Mouse (Mus musculus) left cerebral cortex, adult 2 months (tissue): ENCODE results near the gene Tmem54. TPM values are rescaled to one million over a fixed set of nuclear protein-coding genes. Genes with fewer than 3 reads are reported as not detected.

Experiments used
- DNase-seq, 2 experiments: peaks; one replicate each; pipeline ENCODE4 v3.0.0; 2021 to 2022; ENCODE audit warnings: low spot score in 2 of 2, mixed read lengths in 1 of 2; ENCODE audit errors: extremely low spot score in 1 of 2
- H3K27ac ChIP-seq: fragments of 200-600 bp; 2 replicates; pipeline ENCODE4 v1.8.1; 2022
- H3K4me3 ChIP-seq: fragments of 200-600 bp; 2 replicates; pipeline ENCODE4 v1.8.1; 2022
- CTCF ChIP-seq: fragments of 200-600 bp; IDR thresholded peaks from 2 replicates; pipeline ENCODE4 v1.8.1; 2022; ENCODE audit warnings: antibody characterized with exemption, mild to moderate bottlenecking, moderate library complexity
- intact Hi-C: fragments of 180-260 bp; cut with DNase I; formaldehyde crosslinking; loops from one replicate; pipeline ENCODE4 v1.15.1; 2025
- total RNA-seq, 2 experiments: library from RNA; stranded (reverse); gene quantifications; 2 replicates each; pipeline ENCODE4 v1.2.3; 2021

Gene Tmem54
- total RNA-seq, 2 experiments from 2014 or later = not detected

DNA sequence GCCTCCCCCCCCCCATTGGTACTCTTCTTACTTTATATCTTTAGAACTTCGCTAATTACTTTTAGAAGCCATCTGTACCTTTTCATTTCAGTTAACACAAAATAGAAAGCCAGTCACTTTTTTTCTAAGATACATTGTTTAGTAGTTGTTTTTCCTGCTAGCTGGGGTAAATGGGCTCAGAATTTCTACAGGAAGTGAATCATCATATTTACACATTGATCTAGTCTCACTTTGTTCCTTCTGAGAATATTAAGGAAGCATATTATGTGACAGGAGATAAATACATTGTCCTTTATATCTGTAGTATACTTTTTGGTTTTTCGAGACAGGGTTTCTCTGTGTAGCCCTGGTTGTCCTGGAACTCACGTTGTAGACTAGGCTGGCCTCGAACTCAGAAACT, 36.5 kb upstream of the Tmem54 start:
- intact Hi-C loops = no loop called here
- TF ChIP-seq CTCF = no peak
- no peak overlapping the region for H3K4me3 ChIP-seq
- H3K27ac ChIP-seq = no peak overlapping the region
- DNase-seq = no peak

DNA sequence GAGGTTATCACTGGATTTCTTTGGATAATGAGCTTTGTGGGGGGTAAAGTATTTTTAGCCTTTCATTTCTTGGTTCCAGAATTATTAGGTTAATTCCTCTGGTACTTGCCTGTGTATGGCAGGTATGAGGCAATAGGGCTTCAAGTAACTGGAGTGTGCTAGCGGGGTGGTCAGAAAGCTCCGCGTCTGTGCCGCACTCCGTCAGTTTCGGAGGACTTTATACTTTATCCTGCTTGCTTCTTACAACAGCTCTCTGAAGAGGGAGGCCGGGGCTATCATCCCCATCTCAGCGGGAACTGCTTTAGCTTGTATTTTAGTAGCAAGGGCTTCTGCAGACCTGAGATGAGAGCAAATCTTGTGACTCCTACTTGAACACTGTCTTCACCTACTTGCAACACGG, 26.2 kb upstream of the Tmem54 start:
- no peak for TF ChIP-seq CTCF
- no peak overlapping the region for H3K4me3 ChIP-seq
- intact Hi-C loops = no loop called here

DNA sequence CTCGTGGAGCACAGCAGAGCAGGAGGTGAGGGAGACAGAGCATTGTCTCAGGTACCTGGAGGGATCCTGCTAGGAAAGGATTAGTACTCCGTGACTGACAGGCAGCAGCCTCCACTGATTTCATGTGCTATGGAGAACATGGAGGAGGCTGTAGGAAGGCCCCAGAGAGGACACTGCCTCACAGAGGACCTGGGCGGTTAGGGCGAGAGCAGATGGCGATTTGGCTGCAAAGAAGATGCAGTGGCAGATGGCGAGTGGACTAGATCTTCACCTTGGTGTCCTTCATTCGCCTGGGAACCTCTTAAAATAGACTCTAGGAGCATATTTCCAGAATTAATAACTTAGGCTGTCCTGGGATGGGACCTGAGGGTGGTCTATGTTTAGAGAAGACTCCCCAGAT, 24.3 kb upstream of the Tmem54 start:
- H3K27ac ChIP-seq = no peak overlapping the region; the same call in 1 of the 2 replicates
- H3K4me3 ChIP-seq = no peak overlapping the region
- no peak for TF ChIP-seq CTCF
- intact Hi-C loops = loop anchor here (5.0 kb wide), 1 partner anchor 174 kb away; no protein-coding TSS in a partner anchor
- no peak for DNase-seq

More for the DNA sequence above, 26.2 kb upstream of the Tmem54 start:
- DNase-seq = no peak
- H3K27ac ChIP-seq = no peak overlapping the region

DNA sequence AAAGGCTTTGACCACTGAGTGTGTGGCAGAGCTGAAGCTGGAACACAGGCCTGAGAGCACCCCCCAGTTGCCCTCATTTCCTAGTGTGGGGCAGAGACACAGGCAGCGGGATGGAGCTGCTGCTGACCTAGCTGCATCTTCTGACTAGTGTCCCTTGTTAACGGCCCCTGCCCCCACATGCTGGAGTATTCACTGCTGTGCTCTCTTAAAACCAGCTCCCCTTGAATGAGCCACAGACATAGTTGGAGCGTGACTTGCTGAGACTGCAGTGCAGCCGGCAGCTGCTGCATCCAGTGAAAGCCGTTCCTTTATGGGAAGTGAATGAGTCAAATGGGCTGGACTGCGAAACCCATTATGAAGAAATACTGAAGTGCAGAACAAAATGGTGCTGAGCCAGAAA, 23.8 kb upstream of the Tmem54 start:
- intact Hi-C loops = loop anchor here (5.0 kb wide), 1 partner anchor 174 kb away; no protein-coding TSS in a partner anchor
- peak in 1 of 2 experiments; percentile 20 for DNase-seq
- TF ChIP-seq CTCF = no peak
- Histone ChIP-seq H3K27ac (no peak overlapping the region; the same call in 1 of the 2 replicates), H3K4me3 (no peak overlapping the region)

DNA sequence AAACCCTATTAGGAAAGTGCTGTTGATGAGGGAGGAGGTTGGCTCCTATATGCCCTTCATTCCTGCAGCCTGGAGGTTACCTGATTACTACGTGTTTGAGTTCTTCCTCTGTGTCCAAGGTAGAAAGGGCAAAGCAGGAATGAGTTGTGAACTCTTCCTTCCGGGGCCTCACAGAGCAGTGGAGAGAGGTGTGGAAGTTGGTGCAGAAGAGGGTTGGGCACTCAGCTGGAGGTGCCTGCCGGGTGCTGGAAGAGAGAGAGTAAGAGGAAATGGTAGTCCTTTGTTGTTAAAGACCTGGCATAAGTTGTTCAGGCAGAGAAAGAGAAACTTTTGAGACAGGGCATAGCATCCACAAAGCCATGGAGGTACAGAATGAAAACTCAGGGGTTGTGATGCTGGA, 23.4 kb upstream of the Tmem54 start:
- TF ChIP-seq CTCF = no peak
- DNase-seq = no peak
- H3K27ac ChIP-seq = no peak overlapping the region; the same call in 1 of the 2 replicates
- H3K4me3 ChIP-seq = no peak overlapping the region
- intact Hi-C loops = loop anchor here (1.0 to 5.0 kb wide), 2 partner anchors 111 to 175 kb away; no protein-coding TSS in a partner anchor

DNA sequence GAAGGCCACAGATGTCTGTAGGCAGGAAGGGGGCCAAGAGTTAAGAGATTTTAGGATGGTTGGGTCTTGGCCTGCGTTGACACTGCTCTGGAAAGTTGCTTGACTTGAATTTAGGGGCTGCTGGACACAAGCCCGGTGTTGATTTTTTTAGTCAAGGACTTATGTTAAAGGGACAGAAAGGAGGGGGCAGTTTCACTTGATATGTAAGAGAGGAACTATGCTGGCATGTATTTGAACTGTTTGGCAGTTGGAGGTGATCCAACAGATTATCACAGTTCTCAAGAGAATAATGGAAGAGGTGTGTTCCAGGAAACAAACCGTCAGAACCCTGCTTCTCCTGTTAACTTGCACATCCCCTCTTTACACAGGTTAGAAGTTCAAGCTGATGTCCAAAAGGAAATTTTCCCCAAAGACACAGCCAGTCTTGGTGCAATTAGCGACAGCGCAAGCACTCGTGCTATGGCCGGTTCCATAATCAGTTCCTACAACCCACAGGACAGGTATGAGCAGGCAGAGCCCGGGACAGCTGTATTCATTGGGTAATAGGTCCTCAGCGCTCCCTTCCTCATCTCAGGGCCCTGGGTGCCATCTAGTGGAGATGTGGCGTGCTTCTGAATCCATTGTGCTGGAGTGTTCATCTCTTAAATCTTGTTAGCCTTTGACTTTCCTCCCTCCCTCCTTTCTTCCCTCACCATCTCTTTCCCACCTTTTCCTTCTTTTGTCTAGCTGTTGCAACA, 22.8 kb upstream of the Tmem54 start:
- TF ChIP-seq CTCF = peak; percentile 79
- intact Hi-C loops = loop anchor here (1.0 to 5.0 kb wide), 2 partner anchors 111 to 175 kb away; no protein-coding TSS in a partner anchor
- peak; percentile 56 to 62 for DNase-seq
- no peak overlapping the region for H3K27ac ChIP-seq
- no peak overlapping the region for H3K4me3 ChIP-seq

DNA sequence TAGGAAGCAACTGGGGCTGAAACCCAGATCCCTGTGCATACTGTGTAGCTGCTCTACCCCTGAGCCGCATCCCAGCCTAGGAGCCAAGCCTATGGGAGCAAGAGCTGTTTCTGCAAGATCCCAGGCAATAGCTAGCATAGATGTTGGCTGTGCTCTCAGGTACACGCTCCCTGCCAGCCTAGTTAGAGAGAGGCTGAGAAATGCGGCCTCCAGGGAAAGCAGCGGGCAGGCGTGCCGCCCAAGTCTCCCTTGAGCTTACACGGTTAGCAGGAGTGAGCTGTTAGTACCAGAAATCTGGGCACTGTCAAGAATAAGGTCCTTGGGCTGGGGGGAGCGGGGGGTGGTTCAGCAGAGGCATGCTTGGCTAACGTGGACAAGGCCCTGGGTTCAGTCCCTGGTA, 20.5 kb upstream of the Tmem54 start:
- intact Hi-C loops = loop anchor here (5.0 kb wide), 1 partner anchor 178 kb away; no protein-coding TSS in a partner anchor
- no peak overlapping the region for H3K4me3 ChIP-seq
- TF ChIP-seq CTCF = no peak

DNA sequence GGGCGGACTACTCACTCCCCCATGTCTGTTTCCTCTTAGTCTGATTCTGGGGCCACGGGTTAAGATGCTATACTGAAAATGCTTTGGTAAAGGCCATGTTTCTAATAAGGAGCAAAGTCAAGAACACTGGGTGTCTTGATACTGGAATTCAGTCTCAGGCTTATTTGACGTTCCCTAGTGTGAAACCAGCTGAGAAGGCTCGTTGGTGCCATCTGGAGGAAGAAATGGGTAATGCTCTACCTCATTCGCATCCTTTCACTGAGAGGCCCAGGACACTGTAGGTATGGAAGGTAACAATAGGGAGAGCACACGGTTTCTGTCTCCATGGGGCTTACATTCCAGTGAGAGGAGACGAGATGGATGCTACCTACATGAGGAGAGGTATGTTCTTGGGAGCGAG, 19.3 kb upstream of the Tmem54 start:
- intact Hi-C loops = loop anchor here (1.0 kb wide), 1 partner anchor 115 kb away; no protein-coding TSS in a partner anchor
- peak; percentile 66 to 69 for DNase-seq
- peak; percentile 89 for TF ChIP-seq CTCF
- Histone ChIP-seq H3K27ac (no peak overlapping the region), H3K4me3 (no peak overlapping the region)

More for the DNA sequence above, 20.5 kb upstream of the Tmem54 start:
- no peak for DNase-seq
- no peak overlapping the region for H3K27ac ChIP-seq

DNA sequence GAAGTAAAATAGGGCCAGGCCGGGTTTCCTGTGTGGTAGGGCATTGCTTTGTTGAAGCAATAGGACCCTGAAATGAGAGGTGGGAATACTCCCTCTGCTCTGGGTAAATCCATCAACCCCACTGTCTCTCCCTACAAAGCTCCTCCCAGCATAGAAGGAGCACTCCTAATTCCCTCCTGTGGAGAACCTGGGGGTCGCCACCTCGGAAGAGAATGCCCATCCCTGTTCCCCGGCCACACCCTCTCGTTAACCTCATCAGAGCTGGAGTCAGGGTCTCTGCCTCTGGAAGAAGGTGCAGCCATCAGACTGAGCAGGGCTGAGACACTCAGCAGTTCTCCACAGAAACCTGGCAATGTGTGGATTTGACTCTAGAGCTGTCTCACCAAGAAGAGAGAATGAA, 17.5 kb upstream of the Tmem54 start:
- TF ChIP-seq CTCF = no peak
- intact Hi-C loops = no loop called here
- Histone ChIP-seq H3K4me3 (no peak overlapping the region), H3K27ac (no peak overlapping the region)
- DNase-seq = no peak

DNA sequence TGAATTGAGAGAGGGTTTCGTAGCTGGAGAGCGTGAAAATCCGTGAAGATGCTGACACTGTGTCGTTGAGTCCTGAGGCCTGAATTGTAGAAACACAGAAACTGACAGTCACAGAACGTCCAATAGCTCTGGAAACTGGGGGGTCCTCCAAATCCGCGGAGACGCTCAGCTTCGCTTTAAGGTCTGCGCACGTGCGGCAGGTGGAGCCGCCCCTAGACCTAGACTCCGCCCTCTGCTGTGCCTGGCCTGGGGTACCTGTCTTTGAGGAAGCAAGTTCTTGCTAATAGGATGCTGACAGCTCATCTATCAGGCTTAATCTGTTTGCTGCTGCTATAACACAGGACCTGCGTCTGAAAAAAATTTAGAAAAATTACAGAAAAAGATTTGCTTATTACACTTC, 10.1 kb upstream of the Tmem54 start:
- Histone ChIP-seq H3K27ac (no peak overlapping the region), H3K4me3 (no peak overlapping the region)
- intact Hi-C loops = no loop called here
- DNase-seq = no peak
- TF ChIP-seq CTCF = no peak

DNA sequence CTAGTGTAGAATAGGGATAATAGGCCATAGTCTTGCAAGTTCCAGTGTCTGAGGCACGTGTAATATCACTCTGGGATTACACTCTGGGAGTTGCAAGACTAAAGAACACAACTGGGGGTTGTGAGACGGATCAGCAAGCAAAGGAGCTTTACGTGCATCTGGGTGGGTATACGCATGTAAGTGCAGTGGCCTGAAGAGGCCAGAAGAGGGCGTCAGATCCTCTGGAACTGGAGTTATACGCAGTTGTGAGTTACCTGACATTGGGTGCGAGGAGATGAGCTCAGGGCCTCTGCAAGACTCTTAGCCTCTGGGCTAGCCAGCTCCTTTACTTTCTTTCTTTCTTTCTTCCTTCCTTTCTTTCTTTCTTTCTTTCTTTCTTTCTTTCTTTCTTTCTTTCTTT, 8.3 kb upstream of the Tmem54 start:
- no peak for TF ChIP-seq CTCF
- DNase-seq = no peak

DNA sequence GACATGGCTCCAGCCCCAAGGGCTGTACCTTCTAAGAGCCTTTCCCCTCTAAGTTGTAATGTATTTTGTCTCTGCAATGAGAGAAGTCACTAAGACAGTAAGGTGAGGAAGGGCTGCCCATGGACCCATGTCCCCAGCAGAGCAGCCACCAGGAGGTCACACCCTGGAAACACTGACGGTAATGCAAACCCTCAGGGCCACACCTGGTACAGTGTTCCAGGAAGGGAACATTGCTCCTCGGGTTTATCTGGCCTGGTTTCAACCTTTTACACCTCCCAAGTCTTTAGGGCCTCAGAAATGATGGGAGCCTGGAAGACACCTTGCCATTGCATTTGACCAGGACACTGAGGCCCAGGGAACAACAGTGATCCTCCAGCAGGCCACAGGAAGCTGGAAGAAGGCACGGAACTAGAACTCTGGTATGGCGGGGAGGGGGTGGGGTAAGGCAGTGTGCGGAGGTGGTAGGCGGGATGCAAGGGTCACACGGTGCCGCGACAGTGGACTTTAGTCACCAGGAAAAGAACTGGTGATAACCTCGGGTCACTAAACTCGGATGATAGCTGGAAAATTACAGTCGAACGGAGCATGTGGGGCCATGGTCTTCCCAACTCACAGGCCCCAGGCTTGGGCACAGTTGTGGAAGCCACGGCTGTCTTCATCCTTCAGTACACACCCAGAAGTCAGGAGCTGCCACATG, 3.1 kb upstream of the Tmem54 start:
- DNase-seq = no peak
- Histone ChIP-seq H3K4me3 (no peak overlapping the region), H3K27ac (no peak overlapping the region)
- intact Hi-C loops = no loop called here
- TF ChIP-seq CTCF = no peak

More for the DNA sequence above, 8.3 kb upstream of the Tmem54 start:
- no peak overlapping the region for H3K4me3 ChIP-seq
- intact Hi-C loops = no loop called here
- H3K27ac ChIP-seq = no peak overlapping the region
